Mouse (Mus musculus) hematopoietic stem cell, adult 5-6 weeks (primary cell): ENCODE data around the gene Gm21962. TPM values are rescaled to one million over a fixed set of nuclear protein-coding genes. Genes with fewer than 3 reads are reported as not detected.

Experiments
- ATAC-seq, 2 experiments: fragments of 125-278 bp in 1 of 2; replicated peaks in 1 of 2; 2 replicates each; pipeline ENCODE4 v1.8.0; 2016 to 2017; ENCODE audit warnings: inconsistent platforms in 2 of 2, mild to moderate bottlenecking in 2 of 2, moderate number of reproducible peaks in 2 of 2, low read depth in 1 of 2, moderate TSS enrichment in 1 of 2; ENCODE audit not compliant: low FRiP score in 2 of 2, poor library complexity in 2 of 2, severe bottlenecking in 2 of 2, insufficient read depth in 1 of 2, low TSS enrichment in 1 of 2
- total RNA-seq: library from RNA; stranded (forward); fragments of 172-1452, 232-1000 nt; gene quantifications from 2 replicates; pipeline ENCODE4 v1.2.3, GENCODE M21; 2017

Gene Gm21962
- total RNA-seq, 1 experiment from 2014 or later, result not detected

- ATAC-seq, result no peak
Measured at GRCm38 (mm10) chr3:137683807-137684403, 12.6 kb downstream of the Gm21962 start.

- no peak for ATAC-seq
Measured at GRCm38 (mm10) chr3:137686932-137687331, 15.6 kb downstream of the Gm21962 start.

GRCm38 (mm10) chr3:137691503-137691902 lies 20.2 kb downstream of the Gm21962 start:
- ATAC-seq, result peak; percentile 85 to 89

DNA sequence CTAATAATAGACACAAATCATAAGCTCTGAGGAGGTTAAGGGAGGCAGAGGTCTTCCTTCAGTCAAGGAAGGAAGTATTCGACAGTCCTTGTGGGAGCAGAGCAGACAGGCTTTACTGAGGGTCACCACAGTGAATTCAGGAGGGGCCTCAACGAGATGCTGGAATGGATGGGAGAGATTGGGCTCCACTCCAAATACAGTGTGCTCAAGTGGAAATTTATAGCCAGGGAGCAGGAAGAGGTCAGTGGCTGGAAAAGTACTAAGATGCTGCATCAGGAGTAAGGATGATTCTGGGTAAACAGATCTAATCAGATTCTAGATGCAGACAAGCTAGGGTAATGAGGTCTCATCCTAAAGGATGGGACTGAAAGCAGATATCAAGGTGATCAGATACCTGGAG lies 44.6 kb downstream of the Gm21962 start:
- ATAC-seq, result no peak

- ATAC-seq, result no peak
Measured at GRCm38 (mm10) chr3:137716573-137717157, 45.3 kb downstream of the Gm21962 start.

Other genes starting within 250 kb of the Gm21962 start
- gene Ddit4l, start 49.9 kb upstream of the Gm21962 start, total RNA-seq, result 0.55 and 0.88 TPM in 2 replicates
- gene H2afz, start 193.0 kb downstream of the Gm21962 start, total RNA-seq, result 802 and 1,149 TPM in 2 replicates
- 10.4 and 15.9 TPM in 2 replicates for gene Dnajb14, start 196.2 kb downstream of the Gm21962 start, total RNA-seq
- gene Lamtor3, start 247.0 kb downstream of the Gm21962 start, total RNA-seq, result 85.1 and 90.1 TPM in 2 replicates